In the genomic region with DNA sequence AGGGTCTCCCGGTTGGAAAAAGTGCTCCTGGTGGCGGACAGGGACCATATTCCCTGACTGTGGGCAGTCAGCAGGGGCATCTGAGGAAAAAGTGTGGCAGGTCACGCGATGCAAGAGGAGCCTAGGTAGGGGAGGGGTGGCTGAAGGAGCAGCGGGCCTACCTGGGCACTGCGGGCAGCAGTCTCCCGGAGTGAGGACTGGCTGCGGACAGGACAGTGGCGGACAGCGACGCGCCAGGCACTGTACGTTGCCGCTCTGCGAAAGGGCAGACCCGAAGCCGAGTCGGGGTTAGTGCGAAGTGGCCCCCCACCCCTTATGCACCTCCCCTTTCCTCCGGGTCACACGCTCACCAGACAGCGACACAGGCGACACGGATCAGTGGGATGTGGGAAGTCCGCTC, we compare ENCODE assay signal across 20 mouse cellular contexts. TPM values are rescaled to one million over a fixed set of nuclear protein-coding genes. Genes with fewer than 3 reads are reported as not detected.
DNase-seq lines count a peak whose midpoint lies in the region; ATAC-seq lines count a peak whose summit lies in the region.
"Had no signal": no experiment of that assay in that cellular context is flagged by ENCODE, and none has a peak within 500 bp of the region (broad histone marks: within the 10 kb centered on the region; RNA-seq: fewer than 3 reads in every experiment).

No protein-coding gene starts in this region.

- DNase-seq in heart, postnatal 4 days = no peak
- DNase-seq in liver, embryonic 11.5 days (ENCODE audit: low spot score) = no peak
- DNase-seq in embryonic facial prominence, embryonic 11.5 days (ENCODE audit: low spot score) = no peak
- DNase-seq in hindbrain, embryonic 14.5 days (ENCODE audit: low spot score) = no peak
- no peak for DNase-seq in B cell, adult 2 months
- no peak for DNase-seq in right cerebral cortex, postnatal 25 days
- DNase-seq: cerebellum, adult 11-12 months; gastrocnemius, adult 2 months; kidney, adult 2 months; lung, postnatal 36 days; right cerebral cortex, adult 18-20 months had no signal

- ATAC-seq in heart, embryonic 14.5 days (ENCODE audit: insufficient number of reproducible peaks, insufficient read depth, low FRiP score, low read depth) = peak; percentile 9; the same call in 1 of the 2 replicates
- 0 out of 2 replicates have a peak, but pooled peaks have one; percentile 6 for ATAC-seq in liver, embryonic 12.5 days
- ATAC-seq in liver, embryonic 11.5 days (replicated peaks; ENCODE audit: low FRiP score) = no peak
- 0 out of 2 replicates have a peak, but pooled peaks have one; percentile 15 for ATAC-seq in embryonic facial prominence, embryonic 11.5 days (replicated peaks; ENCODE audit: insufficient number of reproducible peaks, low FRiP score, low TSS enrichment, low read depth)
- peak; percentile 57; the same call in 1 of the 2 replicates for ATAC-seq in hindbrain, embryonic 14.5 days (ENCODE audit: low FRiP score)

- no peaks in the 10 kb centered on the region for H3K9me3 ChIP-seq in heart, embryonic 14.5 days (ENCODE audit: control insufficient read depth, low read length)
- H3K9me3 ChIP-seq in liver, embryonic 12.5 days (replicated peaks) = no peaks in the 10 kb centered on the region
- no peaks in the 10 kb centered on the region for H3K9me3 ChIP-seq in liver, embryonic 11.5 days (ENCODE audit: control insufficient read depth, low read length)
- H3K9me3 ChIP-seq in embryonic facial prominence, embryonic 11.5 days (replicated peaks; ENCODE audit: control insufficient read depth, low read length) = no peaks in the 10 kb centered on the region
- H3K9me3 ChIP-seq in hindbrain, embryonic 14.5 days (ENCODE audit: control insufficient read depth, low read length) = no peaks in the 10 kb centered on the region
- H3K9me3 ChIP-seq: liver, embryonic 15.5 days had no signal

- peaks cover 25% of the 10 kb centered on the region for H3K27me3 ChIP-seq in heart, embryonic 14.5 days (ENCODE audit: control insufficient read depth, insufficient read depth, low read length)
- peaks cover 75% of the 10 kb centered on the region for H3K27me3 ChIP-seq in liver, embryonic 12.5 days (replicated peaks)
- peaks cover 38% of the 10 kb centered on the region for H3K27me3 ChIP-seq in liver, embryonic 11.5 days (replicated peaks; ENCODE audit: control insufficient read depth, insufficient read depth, low read length)
- H3K27me3 ChIP-seq in embryonic facial prominence, embryonic 11.5 days (ENCODE audit: control insufficient read depth, insufficient read depth, low read length) = peaks cover 19% of the 10 kb centered on the region
- peaks cover 36% of the 10 kb centered on the region for H3K27me3 ChIP-seq in hindbrain, embryonic 14.5 days (ENCODE audit: control insufficient read depth, insufficient read depth, low read length)

- peaks cover 0 to 4% of the 10 kb centered on the region in 2 experiments; a peak in 1 of 4 replicates for H3K4me1 ChIP-seq in heart, embryonic 14.5 days (ENCODE audit: control insufficient read depth in 2 of 2, insufficient read depth in 2 of 2, low read length in 2 of 2)
- H3K4me1 ChIP-seq in liver, embryonic 12.5 days = peaks cover 22% of the 10 kb centered on the region
- peaks cover 17% of the 10 kb centered on the region for H3K4me1 ChIP-seq in liver, embryonic 11.5 days (replicated peaks; ENCODE audit: control insufficient read depth, insufficient read depth, low read length)
- H3K4me1 ChIP-seq in embryonic facial prominence, embryonic 11.5 days (ENCODE audit: control insufficient read depth, insufficient read depth, low read length) = no peaks in the 10 kb centered on the region
- H3K4me1 ChIP-seq in hindbrain, embryonic 14.5 days (replicated peaks; ENCODE audit: control insufficient read depth, insufficient read depth, low read length) = no peaks in the 10 kb centered on the region

- H3K27ac ChIP-seq in heart, embryonic 14.5 days (replicated peaks in 1 of 2; ENCODE audit: control insufficient read depth in 1 of 2, insufficient read depth in 1 of 2, low read depth in 2 of 2, low read length in 2 of 2) = no peak overlapping the region
- no peak overlapping the region for H3K27ac ChIP-seq in liver, embryonic 12.5 days
- no peak overlapping the region for H3K27ac ChIP-seq in liver, embryonic 11.5 days (ENCODE audit: low read depth, low read length)
- no peak overlapping the region for H3K27ac ChIP-seq in embryonic facial prominence, embryonic 11.5 days (replicated peaks; ENCODE audit: low read depth, low read length)
- no peak overlapping the region for H3K27ac ChIP-seq in hindbrain, embryonic 14.5 days
- H3K27ac ChIP-seq: gastrocnemius, adult 2 months; liver, embryonic 15.5 days had no signal

- H3K36me3 ChIP-seq in heart, embryonic 14.5 days (ENCODE audit: control insufficient read depth, insufficient read depth, low read length) = no peaks in the 10 kb centered on the region; the same call in 1 of the 2 replicates
- H3K36me3 ChIP-seq in liver, embryonic 12.5 days = no peaks in the 10 kb centered on the region
- no peaks in the 10 kb centered on the region for H3K36me3 ChIP-seq in liver, embryonic 11.5 days (ENCODE audit: control insufficient read depth, insufficient read depth, low read length)
- H3K36me3 ChIP-seq in embryonic facial prominence, embryonic 11.5 days (replicated peaks; ENCODE audit: control insufficient read depth, insufficient read depth, low read depth, low read length) = no peaks in the 10 kb centered on the region; the same call in 1 of the 2 replicates
- H3K36me3 ChIP-seq in hindbrain, embryonic 14.5 days (replicated peaks; ENCODE audit: control insufficient read depth, insufficient read depth) = no peaks in the 10 kb centered on the region
- H3K36me3 ChIP-seq: liver, embryonic 15.5 days had no signal

- H3K4me2 ChIP-seq in heart, embryonic 14.5 days (ENCODE audit: low read length) = peak overlapping the region; percentile 1
- no peak overlapping the region for H3K4me2 ChIP-seq in liver, embryonic 12.5 days
- H3K4me2 ChIP-seq in liver, embryonic 11.5 days = no peak overlapping the region
- H3K4me2 ChIP-seq in embryonic facial prominence, embryonic 11.5 days (ENCODE audit: low read depth, low read length) = no peak overlapping the region
- H3K4me2 ChIP-seq in hindbrain, embryonic 14.5 days (replicated peaks) = no peak overlapping the region
- H3K4me2 ChIP-seq: liver, embryonic 15.5 days had no signal

- no peak overlapping the region for H3K9ac ChIP-seq in heart, embryonic 14.5 days (ENCODE audit: low read length)
- H3K9ac ChIP-seq in liver, embryonic 12.5 days = no peak overlapping the region
- H3K9ac ChIP-seq in liver, embryonic 11.5 days (ENCODE audit: low read depth, low read length) = no peak overlapping the region
- H3K9ac ChIP-seq in embryonic facial prominence, embryonic 11.5 days (replicated peaks; ENCODE audit: low read length) = no peak overlapping the region
- H3K9ac ChIP-seq in hindbrain, embryonic 14.5 days = no peak overlapping the region
- H3K9ac ChIP-seq: liver, embryonic 15.5 days had no signal

- no peak overlapping the region for H3K4me3 ChIP-seq in heart, embryonic 14.5 days (ENCODE audit: control insufficient read depth in 1 of 2, insufficient read depth in 1 of 2, low read depth in 1 of 2, low read length in 2 of 2)
- no peak overlapping the region for H3K4me3 ChIP-seq in liver, embryonic 12.5 days
- no peak overlapping the region for H3K4me3 ChIP-seq in liver, embryonic 11.5 days (ENCODE audit: low read depth, low read length)
- no peak overlapping the region for H3K4me3 ChIP-seq in embryonic facial prominence, embryonic 11.5 days (ENCODE audit: low read depth, low read length)
- no peak overlapping the region for H3K4me3 ChIP-seq in hindbrain, embryonic 14.5 days (replicated peaks; ENCODE audit: low read length)
- H3K4me3 ChIP-seq: erythroblast, embryonic 14.5 days; gastrocnemius, adult 2 months; liver, embryonic 15.5 days; myocyte had no signal

- 23% methylated on average over 21 of the region's 25 CpGs for WGBS in heart, embryonic 14.5 days
- WGBS in liver, embryonic 12.5 days (ENCODE audit: insufficient replicate concordance) = 14% methylated on average over 25 of the region's 25 CpGs
- WGBS in liver, embryonic 11.5 days = 22% methylated on average over 25 of the region's 25 CpGs
- WGBS in embryonic facial prominence, embryonic 11.5 days = 13% methylated on average over 25 of the region's 25 CpGs
- WGBS in hindbrain, embryonic 14.5 days = 16% methylated on average over 25 of the region's 25 CpGs

RNA-seq across cellular contexts. Expression of gene Kcp, which starts 11.5 kb away (rescaled TPM):
- polyA plus RNA-seq in heart, embryonic 14.5 days (2014; fragmentation: Nextera tagmentation; extraction: Ambion mirVana) = 10.0 and 10.2 TPM in 2 replicates
- total RNA-seq in heart, postnatal 4 days (2021) = 10 to 100 TPM; 11.6 to 15.1 TPM
- polyA plus RNA-seq in liver, embryonic 12.5 days (2016; fragmentation: Nextera tagmentation; extraction: Ambion mirVana) = 2.8 and 3.2 TPM in 2 replicates
- polyA plus RNA-seq in liver, embryonic 11.5 days (2014; fragmentation: Nextera tagmentation; extraction: Ambion mirVana) = 9.2 and 9.5 TPM in 2 replicates
- polyA plus RNA-seq in embryonic facial prominence, embryonic 11.5 days (2014; fragmentation: Nextera tagmentation; extraction: Ambion mirVana) = 10.0 and 14.6 TPM in 2 replicates
- 16.3 and 19.9 TPM in 2 replicates for polyA plus RNA-seq in hindbrain, embryonic 14.5 days (2014; fragmentation: Nextera tagmentation; extraction: Ambion mirVana)
- total RNA-seq: common myeloid progenitor, adult 5-6 weeks; hematopoietic stem cell, adult 5-6 weeks had no signal

RNA-seq across cellular contexts. Expression of gene Atp6v1fnb, which starts 25.0 kb away (rescaled TPM):
- polyA plus RNA-seq in heart, embryonic 14.5 days (2014; fragmentation: Nextera tagmentation; extraction: Ambion mirVana) = not detected in 2 replicates
- total RNA-seq in heart, postnatal 4 days (2021) = not detected
- not detected in 2 replicates for polyA plus RNA-seq in liver, embryonic 12.5 days (2016; fragmentation: Nextera tagmentation; extraction: Ambion mirVana)
- polyA plus RNA-seq in liver, embryonic 11.5 days (2014; fragmentation: Nextera tagmentation; extraction: Ambion mirVana) = 0.34 and 0.55 TPM in 2 replicates
- not detected in 2 replicates for polyA plus RNA-seq in embryonic facial prominence, embryonic 11.5 days (2014; fragmentation: Nextera tagmentation; extraction: Ambion mirVana)
- polyA plus RNA-seq in hindbrain, embryonic 14.5 days (2014; fragmentation: Nextera tagmentation; extraction: Ambion mirVana) = 0.70 TPM in 1 of 2 replicates, not detected in the other
- total RNA-seq: CH12.LX; gastrocnemius, adult 2 months had no signal
- polyA plus RNA-seq: erythroblast, embryonic 14.5 days; liver, embryonic 15.5 days; myocyte; spleen, adult 2 months had no signal

RNA-seq across cellular contexts. Expression of gene Atp6v1f, which starts 28.8 kb away (rescaled TPM):
- 208 and 250 TPM in 2 replicates for polyA plus RNA-seq in heart, embryonic 14.5 days (2014; fragmentation: Nextera tagmentation; extraction: Ambion mirVana)
- total RNA-seq in heart, postnatal 4 days (2021) = 100 to 1,000 TPM; 110 to 117 TPM
- polyA plus RNA-seq in liver, embryonic 12.5 days (2016; fragmentation: Nextera tagmentation; extraction: Ambion mirVana) = 149 and 161 TPM in 2 replicates
- 223 and 247 TPM in 2 replicates for polyA plus RNA-seq in liver, embryonic 11.5 days (2014; fragmentation: Nextera tagmentation; extraction: Ambion mirVana)
- polyA plus RNA-seq in embryonic facial prominence, embryonic 11.5 days (2014; fragmentation: Nextera tagmentation; extraction: Ambion mirVana) = 196 and 207 TPM in 2 replicates
- polyA plus RNA-seq in hindbrain, embryonic 14.5 days (2014; fragmentation: Nextera tagmentation; extraction: Ambion mirVana) = 319 and 346 TPM in 2 replicates

RNA-seq across cellular contexts. Expression of gene Irf5, which starts 30.2 kb away (rescaled TPM):
- polyA plus RNA-seq in heart, embryonic 14.5 days (2014; fragmentation: Nextera tagmentation; extraction: Ambion mirVana) = 5.0 and 5.3 TPM in 2 replicates
- 1 to 10 TPM; 3.0 TPM for total RNA-seq in heart, postnatal 4 days (2021)
- polyA plus RNA-seq in liver, embryonic 12.5 days (2016; fragmentation: Nextera tagmentation; extraction: Ambion mirVana) = 5.9 and 7.2 TPM in 2 replicates
- polyA plus RNA-seq in liver, embryonic 11.5 days (2014; fragmentation: Nextera tagmentation; extraction: Ambion mirVana) = 8.2 and 9.4 TPM in 2 replicates
- 1.5 and 1.6 TPM in 2 replicates for polyA plus RNA-seq in embryonic facial prominence, embryonic 11.5 days (2014; fragmentation: Nextera tagmentation; extraction: Ambion mirVana)
- 1.5 and 1.7 TPM in 2 replicates for polyA plus RNA-seq in hindbrain, embryonic 14.5 days (2014; fragmentation: Nextera tagmentation; extraction: Ambion mirVana)
